8 mouse cellular contexts compared by ENCODE assay signal in genomic region chr7:92181959-92182612, GRCm38 (mm10).
DNase-seq lines count a peak whose midpoint lies in the region; ATAC-seq and TF ChIP-seq lines count a peak whose summit lies in the region.

No protein-coding gene starts in this region.

- TF ChIP-seq CTCF in kidney, postnatal 0 days (IDR thresholded peaks at IDR 0.05; ENCODE audit: low read depth): no peak
- TF ChIP-seq CTCF in heart, adult 2 months (IDR thresholded peaks at IDR 0.05): no peak

- H3K36me3 ChIP-seq in kidney, postnatal 0 days (ENCODE audit: insufficient read depth, low read length): no peaks in the 10 kb centered on the region
- H3K36me3 ChIP-seq in heart, adult 2 months (ENCODE audit: control insufficient read depth, insufficient read depth, low read length): no peaks in the 10 kb centered on the region
- no peaks in the 10 kb centered on the region for H3K36me3 ChIP-seq in intestine, embryonic 16.5 days (ENCODE audit: control insufficient read depth, insufficient read depth, low read length)

- no peaks in the 10 kb centered on the region for H3K27me3 ChIP-seq in kidney, postnatal 0 days (ENCODE audit: insufficient read depth, low read length)
- H3K27me3 ChIP-seq in heart, adult 2 months (ENCODE audit: control insufficient read depth, insufficient read depth, low read length): no peaks in the 10 kb centered on the region
- no peaks in the 10 kb centered on the region for H3K27me3 ChIP-seq in intestine, embryonic 16.5 days (replicated peaks; ENCODE audit: control insufficient read depth, insufficient read depth, low read length)

- peak overlapping the region; percentile 75; the same call in 1 of the 2 replicates for H3K4me2 ChIP-seq in kidney, postnatal 0 days (ENCODE audit: low read length)
- peak overlapping the region; percentile 77; the same call in 1 of the 2 replicates for H3K4me2 ChIP-seq in intestine, embryonic 16.5 days (ENCODE audit: low read depth, low read length)

- H3K9ac ChIP-seq in kidney, postnatal 0 days (ENCODE audit: low read depth, low read length): no peak overlapping the region
- no peak overlapping the region for H3K9ac ChIP-seq in heart, adult 2 months (ENCODE audit: low read depth, low read length)
- no peak overlapping the region for H3K9ac ChIP-seq in intestine, embryonic 16.5 days (ENCODE audit: low read depth, low read length)

- WGBS in kidney, postnatal 0 days: 21% methylated on average over 10 of the region's 10 CpGs
- WGBS in heart, adult 2 months: 21% methylated on average over 10 of the region's 10 CpGs
- 23% methylated on average over 10 of the region's 10 CpGs for WGBS in intestine, embryonic 16.5 days

- TF ChIP-seq EP300 in heart, adult 2 months (IDR thresholded peaks at IDR 0.05; ENCODE audit: insufficient read depth, low read depth, low read length): no peak

- 0 out of 2 replicates have a peak, but pooled peaks cover 5% of the 10 kb centered on the region for H3K4me1 ChIP-seq in kidney, postnatal 0 days (replicated peaks; ENCODE audit: insufficient read depth, low read length)
- H3K4me1 ChIP-seq in heart, adult 2 months (ENCODE audit: control insufficient read depth, insufficient read depth, low read length): no peaks in the 10 kb centered on the region; the same call in 1 of the 2 replicates
- peaks cover 3% of the 10 kb centered on the region; the same call in 1 of the 2 replicates for H3K4me1 ChIP-seq in intestine, embryonic 16.5 days (ENCODE audit: control insufficient read depth, insufficient read depth, low read length)

- H3K79me2 ChIP-seq in heart, adult 2 months (replicated peaks; ENCODE audit: control insufficient read depth, insufficient read depth, low read length): no peaks in the 10 kb centered on the region

- H3K9me3 ChIP-seq in kidney, postnatal 0 days (replicated peaks; ENCODE audit: low read length): no peaks in the 10 kb centered on the region
- no peaks in the 10 kb centered on the region for H3K9me3 ChIP-seq in intestine, embryonic 16.5 days (ENCODE audit: control insufficient read depth, low read length)

- intact Hi-C loops in heart, adult 2 months (cut with DNase I): no loop called here
- intact Hi-C loops in left cerebral cortex, postnatal 25 days (cut with DNase I): no loop called here

- no peak for ATAC-seq in kidney, postnatal 0 days (replicated peaks; ENCODE audit: low FRiP score, low read depth)
- no peak for ATAC-seq in intestine, embryonic 16.5 days

- H3K27ac ChIP-seq in kidney, postnatal 0 days: no peak overlapping the region
- H3K27ac ChIP-seq in heart, adult 2 months: no peak overlapping the region
- no peak overlapping the region for H3K27ac ChIP-seq in intestine, embryonic 16.5 days (ENCODE audit: low read length)

- DNase-seq in kidney, postnatal 0 days (ENCODE audit: low spot score): peak; percentile 37
- no peak for DNase-seq in kidney, adult 11 months
- DNase-seq in heart, adult 2 months: peak; percentile 4 to 27
- peak; percentile 44 for DNase-seq in retina, embryonic 14.5 days (ENCODE audit: low spot score)
- no peak for DNase-seq in left cerebral cortex, postnatal 25 days (ENCODE audit: low spot score in 2 of 2)
- DNase-seq in layer of hippocampus, adult 9-11 months: no peak
- DNase-seq in right cerebral cortex, postnatal 25 days: no peak

- no peak for TF ChIP-seq POLR2A in heart, adult 2 months (IDR thresholded peaks at IDR 0.05; ENCODE audit: insufficient read depth, low read depth, low read length)

- H3K4me3 ChIP-seq in kidney, postnatal 0 days (replicated peaks; ENCODE audit: low read depth, low read length): no peak overlapping the region
- peak overlapping the region; percentile 18; the same call in 1 of the 2 replicates for H3K4me3 ChIP-seq in heart, adult 2 months
- H3K4me3 ChIP-seq in intestine, embryonic 16.5 days (ENCODE audit: low read length): no peak overlapping the region

Comparison
In these comparisons a context has a peak if more than half of its experiments do, and no peak if none do; other contexts are left out.
1. DNase-seq: peak in kidney, postnatal 0 days (single experiment), heart, adult 2 months (2 of 2) and retina, embryonic 14.5 days (single experiment); none in kidney, adult 11 months (single experiment), left cerebral cortex, postnatal 25 days (0 of 2), layer of hippocampus, adult 9-11 months (single experiment) and right cerebral cortex, postnatal 25 days (single experiment).